Mouse (Mus musculus) embryo, embryonic 9.5 days (tissue): Measurements from ENCODE around the gene Lrr1.
"Not testable (repeated sequence)": the region's sequence is repeated elsewhere in the genome, so short reads cannot be mapped to it uniquely, and the experiment has no call there.

Source experiments
- DNase-seq: peaks from one replicate; pipeline ENCODE4 v3.0.0-alpha.2; 2017; ENCODE audit errors: extremely low spot score

Lrr1 gene

GRCm38 (mm10) chr12:69168461-69169106 lies at the start of gene Lrr1:
Lrr1 (plus strand) TSS chr12:69168814.
- peak; percentile 93 for DNase-seq

- DNase-seq = no peak
Measured at GRCm38 (mm10) chr12:69119908-69120307, 48.7 kb upstream of the Lrr1 start.

- no peak for DNase-seq
Measured at GRCm38 (mm10) chr12:69122801-69123200, 45.8 kb upstream of the Lrr1 start.

- DNase-seq = no peak
Measured at GRCm38 (mm10) chr12:69125066-69125465, 43.5 kb upstream of the Lrr1 start.

- no peak for DNase-seq
Measured at GRCm38 (mm10) chr12:69127170-69127569, 41.4 kb upstream of the Lrr1 start.

GRCm38 (mm10) chr12:69127626-69128025 lies 41.0 kb upstream of the Lrr1 start:
- DNase-seq = no peak

GRCm38 (mm10) chr12:69129634-69130310 lies 38.8 kb upstream of the Lrr1 start:
- no peak for DNase-seq

GRCm38 (mm10) chr12:69130486-69130885 lies 38.1 kb upstream of the Lrr1 start:
- DNase-seq = no peak

GRCm38 (mm10) chr12:69131267-69131666 lies 37.3 kb upstream of the Lrr1 start:
- no peak for DNase-seq

GRCm38 (mm10) chr12:69131981-69132380 lies 36.6 kb upstream of the Lrr1 start:
- DNase-seq = peak; percentile 21

- DNase-seq = no peak
Measured at GRCm38 (mm10) chr12:69139201-69139600, 29.4 kb upstream of the Lrr1 start.

GRCm38 (mm10) chr12:69139841-69140240 lies 28.8 kb upstream of the Lrr1 start:
- no peak for DNase-seq

GRCm38 (mm10) chr12:69143460-69143859 lies 25.2 kb upstream of the Lrr1 start:
- no peak for DNase-seq

GRCm38 (mm10) chr12:69147166-69147735 lies 21.4 kb upstream of the Lrr1 start:
- no peak for DNase-seq

- no peak for DNase-seq
Measured at GRCm38 (mm10) chr12:69150049-69150448, 18.6 kb upstream of the Lrr1 start.

- no peak for DNase-seq
Measured at GRCm38 (mm10) chr12:69155923-69156322, 12.7 kb upstream of the Lrr1 start.

- DNase-seq = no peak
Measured at GRCm38 (mm10) chr12:69156436-69156835, 12.2 kb upstream of the Lrr1 start.

- DNase-seq = no peak
Measured at GRCm38 (mm10) chr12:69157107-69157506, 11.5 kb upstream of the Lrr1 start.

GRCm38 (mm10) chr12:69158366-69158764 lies 10.2 kb upstream of the Lrr1 start:
- no peak for DNase-seq

GRCm38 (mm10) chr12:69158765-69159577 lies 9.6 kb upstream of the Lrr1 start, which contains the start of gene Rps29:
Rps29 (minus strand) TSS chr12:69159186.
- peak; percentile 98 for DNase-seq

- DNase-seq = peak; percentile 81
Measured at GRCm38 (mm10) chr12:69159578-69159940, 9.1 kb upstream of the Lrr1 start.

- DNase-seq = not testable (repeated sequence)
Measured at GRCm38 (mm10) chr12:69160677-69161076, 7.9 kb upstream of the Lrr1 start.
